Mouse (Mus musculus) mammary gland, adult 2 months (tissue): ENCODE data around the gene Olfr1037. TPM values are rescaled to one million over a fixed set of nuclear protein-coding genes. Genes with fewer than 3 reads are reported as not detected.

ENCODE experiments used
- polyA plus RNA-seq: library from polyadenylated mRNA; depleted of rRNA; stranded (reverse); fragments of >200 nt; gene quantifications from 2 replicates; pipeline ENCODE4 v1.2.3, GENCODE M21; 2012; ENCODE audit warnings: low replicate concordance; rRNA removed

Olfr1037 gene
- not detected in 2 replicates for polyA plus RNA-seq

GRCm38 (mm10) chr2:86087285-86087684 is at the start of gene Olfr1037:
Olfr1037 (minus strand) TSS chr2:86087385.

DNA sequence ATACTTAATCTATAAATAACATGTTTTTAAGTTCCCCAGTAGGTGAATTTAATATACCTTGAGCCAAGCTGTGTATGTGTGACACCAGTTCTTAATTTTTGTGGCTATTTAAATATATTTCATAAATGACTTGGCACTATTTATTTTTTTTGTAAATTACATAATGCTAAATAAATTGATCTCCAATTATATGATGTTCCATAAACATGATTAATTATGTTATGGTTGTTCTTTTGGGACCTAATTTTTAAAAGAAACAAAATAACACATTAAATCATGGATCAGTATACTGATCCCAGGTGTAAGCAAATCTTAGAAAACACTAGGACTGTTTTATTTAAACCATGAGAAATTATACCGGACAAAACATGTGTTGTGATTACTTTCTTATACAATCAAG is 48.6 kb upstream of the Olfr1037 start, which contains the start of gene Olfr1039:
Olfr1039 (minus strand) TSS at position 101 of the 400 bp plus-strand sequence.

GRCm38 (mm10) chr2:86073692-86074091 is 13.5 kb downstream of the Olfr1037 start, which contains the start of gene Olfr1036:
Olfr1036 (plus strand) TSS chr2:86073992.

GRCm38 (mm10) chr2:86045561-86045960 is 41.6 kb downstream of the Olfr1037 start, which contains the start of gene Olfr1034:
Olfr1034 (plus strand) TSS chr2:86045861.

Other genes with a start within 250 kb of the Olfr1037 start
- gene Olfr1019, start 241.9 kb downstream of the Olfr1037 start, polyA plus RNA-seq, result not detected in 2 replicates
- gene Olfr1020, start 240.4 kb downstream of the Olfr1037 start, polyA plus RNA-seq, result not detected in 2 replicates
- not detected in 2 replicates for gene Olfr1022, start 218.8 kb downstream of the Olfr1037 start, polyA plus RNA-seq
- gene Olfr1023, start 201.7 kb downstream of the Olfr1037 start, polyA plus RNA-seq, result not detected in 2 replicates
- not detected in 2 replicates for gene Olfr1024, start 182.3 kb downstream of the Olfr1037 start, polyA plus RNA-seq
- not detected in 2 replicates for gene Olfr1025-ps1, start 172.2 kb downstream of the Olfr1037 start, polyA plus RNA-seq
- gene Olfr1026, start 165.8 kb downstream of the Olfr1037 start, polyA plus RNA-seq, result not detected in 2 replicates
- gene Olfr1028, start 136.9 kb downstream of the Olfr1037 start, polyA plus RNA-seq, result not detected in 2 replicates
- gene Olfr1029, start 113.5 kb downstream of the Olfr1037 start, polyA plus RNA-seq, result not detected in 2 replicates
- gene Olfr1030, start 108.1 kb downstream of the Olfr1037 start, polyA plus RNA-seq, result not detected in 2 replicates
- gene Olfr1031, start 97.1 kb downstream of the Olfr1037 start, polyA plus RNA-seq, result not detected in 2 replicates
- not detected in 2 replicates for gene Olfr1032, start 81.8 kb downstream of the Olfr1037 start, polyA plus RNA-seq
- 0.29 and 0.73 TPM in 2 replicates for gene Olfr1033, start 66.8 kb downstream of the Olfr1037 start, polyA plus RNA-seq
- 0.20 TPM in 1 of 2 replicates, not detected in the other for gene Olfr1034, start 41.5 kb downstream of the Olfr1037 start, polyA plus RNA-seq
- gene Olfr1036, start 13.4 kb downstream of the Olfr1037 start, polyA plus RNA-seq, result not detected in 2 replicates
- not detected in 2 replicates for gene Olfr1039, start 48.5 kb upstream of the Olfr1037 start, polyA plus RNA-seq
- gene Olfr1040, start 59.3 kb upstream of the Olfr1037 start, polyA plus RNA-seq, result not detected in 2 replicates
- not detected in 2 replicates for gene Olfr1042, start 74.5 kb upstream of the Olfr1037 start, polyA plus RNA-seq
- not detected in 2 replicates for gene Olfr1043, start 80.1 kb upstream of the Olfr1037 start, polyA plus RNA-seq
- not detected in 2 replicates for gene Olfr1044, start 90.4 kb upstream of the Olfr1037 start, polyA plus RNA-seq
- gene Olfr52, start 98.3 kb upstream of the Olfr1037 start, polyA plus RNA-seq, result not detected in 2 replicates
- not detected in 2 replicates for gene Olfr1045, start 115.6 kb upstream of the Olfr1037 start, polyA plus RNA-seq
- not detected in 2 replicates for gene Olfr1046, start 131.9 kb upstream of the Olfr1037 start, polyA plus RNA-seq
- gene Olfr1047, start 144.0 kb upstream of the Olfr1037 start, polyA plus RNA-seq, result not detected in 2 replicates
- gene Olfr1048, start 152.9 kb upstream of the Olfr1037 start, polyA plus RNA-seq, result not detected in 2 replicates
- not detected in 2 replicates for gene Olfr1049, start 170.9 kb upstream of the Olfr1037 start, polyA plus RNA-seq
- not detected in 2 replicates for gene Olfr1051, start 191.7 kb upstream of the Olfr1037 start, polyA plus RNA-seq
- not detected in 2 replicates for gene Olfr1052, start 205.1 kb upstream of the Olfr1037 start, polyA plus RNA-seq
- not detected in 2 replicates for gene Olfr1053, start 227.9 kb upstream of the Olfr1037 start, polyA plus RNA-seq
- gene Olfr1054, start 248.0 kb upstream of the Olfr1037 start, polyA plus RNA-seq, result not detected in 2 replicates